Mouse (Mus musculus): ENCODE measurements around the gene Lss.

GRCm38 (mm10) chr10:76575374-76575773 is 44.0 kb downstream of the Lss start, which contains the start of gene Ftcd:
- TF ChIP-seq POLR2A (IDR thresholded peaks at IDR 0.05; ENCODE audit: low read depth, low read length) (no peak), CTCF (IDR thresholded peaks at IDR 0.05; ENCODE audit: borderline replicate concordance, insufficient read depth, low read length) (no peak)
